Mouse (Mus musculus): ENCODE results near the gene Hpf1.

DNA sequence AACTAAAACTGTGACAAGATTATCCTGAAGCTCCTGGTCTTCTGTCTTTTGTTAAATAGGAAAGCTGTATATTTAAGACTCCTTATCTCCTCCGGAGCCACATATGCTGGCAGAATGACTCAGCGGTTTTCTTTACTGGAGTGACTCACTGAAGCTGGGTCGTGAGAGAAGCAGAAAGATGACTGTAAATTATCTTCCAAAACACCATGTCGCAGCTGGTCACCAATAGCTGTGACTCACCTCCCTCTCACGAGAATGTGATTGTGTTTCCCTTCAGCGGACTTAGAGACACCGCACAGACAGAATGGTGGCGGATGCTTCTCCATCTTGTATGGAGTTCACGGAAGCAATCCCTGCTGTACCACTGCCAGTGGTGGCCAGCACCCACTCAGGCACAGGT is 30.6 kb upstream of the Hpf1 start:
- no peak for TF ChIP-seq POLR2A (IDR thresholded peaks at IDR 0.05; ENCODE audit: low read depth, low read length)
- TF ChIP-seq CTCF (conservative IDR thresholded peaks at IDR 0.05; ENCODE audit: insufficient read depth, insufficient read length, low read depth, low read length) = no peak

All from kidney, adult 2 months (tissue).